ENCODE assay signal across 12 mouse cellular contexts in genomic region chr11:89002621-89003020, GRCm38 (mm10). TPM values are rescaled to one million over a fixed set of nuclear protein-coding genes. Genes with fewer than 3 reads are reported as not detected.
DNase-seq lines count a peak whose midpoint lies in the region; ATAC-seq and TF ChIP-seq lines count a peak whose summit lies in the region.
"Had no signal": no experiment of that assay in that cellular context is flagged by ENCODE, and none has a peak within 500 bp of the region (broad histone marks: within the 10 kb centered on the region; RNA-seq: fewer than 3 reads in every experiment).

No protein-coding gene starts in this region.

- peak overlapping the region; percentile 24 for H3K4me3 ChIP-seq in erythroblast, embryonic 14.5 days (replicated peaks)
- H3K4me3 ChIP-seq in kidney, postnatal 0 days (replicated peaks; ENCODE audit: low read depth, low read length) = peak overlapping the region; percentile 20
- no peak overlapping the region for H3K4me3 ChIP-seq in ES-Bruce4 (ENCODE audit: low read depth, low read length)
- H3K4me3 ChIP-seq in intestine, postnatal 0 days (ENCODE audit: low read depth, low read length) = peak overlapping the region; percentile 31
- no peak overlapping the region for H3K4me3 ChIP-seq in midbrain, embryonic 13.5 days (replicated peaks)
- H3K4me3 ChIP-seq: embryonic facial prominence, embryonic 15.5 days had no signal

- 79% methylated on average over 5 of the region's 5 CpGs for WGBS in kidney, postnatal 0 days
- WGBS in intestine, postnatal 0 days = 55% methylated on average over 5 of the region's 5 CpGs
- WGBS in midbrain, embryonic 13.5 days = 86% methylated on average over 5 of the region's 5 CpGs

- H3K27me3 ChIP-seq in erythroblast, embryonic 14.5 days (ENCODE audit: control insufficient read depth) = no peaks in the 10 kb centered on the region
- H3K27me3 ChIP-seq in kidney, postnatal 0 days (ENCODE audit: insufficient read depth, low read length) = no peaks in the 10 kb centered on the region
- H3K27me3 ChIP-seq in ES-Bruce4 (ENCODE audit: control insufficient read depth, insufficient read depth, low read length, poor library complexity, severe bottlenecking) = no peaks in the 10 kb centered on the region
- H3K27me3 ChIP-seq in intestine, postnatal 0 days (replicated peaks; ENCODE audit: control insufficient read depth, insufficient read depth, low read length) = no peaks in the 10 kb centered on the region
- peaks cover 27% of the 10 kb centered on the region for H3K27me3 ChIP-seq in midbrain, embryonic 13.5 days

- TF ChIP-seq POLR2A in ES-Bruce4 (IDR thresholded peaks at IDR 0.05; ENCODE audit: insufficient read depth, low read length) = no peak

- H3K27ac ChIP-seq in kidney, postnatal 0 days = no peak overlapping the region; the same call in 1 of the 2 replicates
- no peak overlapping the region for H3K27ac ChIP-seq in ES-Bruce4 (ENCODE audit: insufficient read depth, low read length)
- H3K27ac ChIP-seq in intestine, postnatal 0 days (ENCODE audit: low read depth, low read length) = peak overlapping the region; percentile 64; the same call in 1 of the 2 replicates
- H3K27ac ChIP-seq in midbrain, embryonic 13.5 days = no peak overlapping the region
- H3K27ac ChIP-seq: embryonic facial prominence, embryonic 15.5 days had no signal

- DNase-seq in kidney, postnatal 0 days (ENCODE audit: low spot score) = no peak
- DNase-seq in kidney, adult 9 months = no peak
- no peak for DNase-seq in urinary bladder, postnatal 25 days (ENCODE audit: low spot score)
- DNase-seq: thymus, postnatal 36 days had no signal

- 0 out of 2 replicates have a peak overlapping the region, but pooled peaks have one; percentile 37 for H3K9ac ChIP-seq in kidney, postnatal 0 days (ENCODE audit: low read depth, low read length)
- peak overlapping the region; percentile 16; the same call in 1 of the 2 replicates for H3K9ac ChIP-seq in ES-Bruce4 (ENCODE audit: low read depth, poor library complexity, severe bottlenecking)
- peak overlapping the region; percentile 37; the same call in 1 of the 2 replicates for H3K9ac ChIP-seq in intestine, postnatal 0 days (ENCODE audit: low read depth, low read length)
- no peak overlapping the region for H3K9ac ChIP-seq in midbrain, embryonic 13.5 days (replicated peaks)
- H3K9ac ChIP-seq: embryonic facial prominence, embryonic 15.5 days had no signal

- H3K4me2 ChIP-seq in kidney, postnatal 0 days (ENCODE audit: low read length) = peak overlapping the region; percentile 50
- H3K4me2 ChIP-seq in intestine, postnatal 0 days (replicated peaks; ENCODE audit: low read depth) = peak overlapping the region; percentile 79
- H3K4me2 ChIP-seq in midbrain, embryonic 13.5 days (replicated peaks) = no peak overlapping the region
- H3K4me2 ChIP-seq: embryonic facial prominence, embryonic 15.5 days had no signal

- no peaks in the 10 kb centered on the region for H3K9me3 ChIP-seq in erythroblast, embryonic 14.5 days (ENCODE audit: control insufficient read depth, low read length)
- H3K9me3 ChIP-seq in kidney, postnatal 0 days (replicated peaks; ENCODE audit: low read length) = no peaks in the 10 kb centered on the region
- no peaks in the 10 kb centered on the region for H3K9me3 ChIP-seq in ES-Bruce4 (replicated peaks; ENCODE audit: control insufficient read depth, insufficient read depth, low read length, poor library complexity, severe bottlenecking)
- no peaks in the 10 kb centered on the region for H3K9me3 ChIP-seq in intestine, postnatal 0 days (ENCODE audit: control insufficient read depth)
- H3K9me3 ChIP-seq in midbrain, embryonic 13.5 days = no peaks in the 10 kb centered on the region
- H3K9me3 ChIP-seq: embryonic facial prominence, embryonic 15.5 days had no signal

- no peak for ATAC-seq in erythroblast, adult 5-6 weeks (replicated peaks; ENCODE audit: low FRiP score, poor library complexity, severe bottlenecking)
- no peak for ATAC-seq in kidney, postnatal 0 days (replicated peaks; ENCODE audit: low FRiP score, low read depth)
- ATAC-seq in intestine, postnatal 0 days = no peak
- no peak for ATAC-seq in midbrain, embryonic 13.5 days

- peaks cover 62% of the 10 kb centered on the region for H3K4me1 ChIP-seq in erythroblast, embryonic 14.5 days (ENCODE audit: control insufficient read depth)
- H3K4me1 ChIP-seq in kidney, postnatal 0 days (replicated peaks; ENCODE audit: insufficient read depth, low read length) = peaks cover 24% of the 10 kb centered on the region; the same call in 1 of the 2 replicates
- H3K4me1 ChIP-seq in ES-Bruce4 (ENCODE audit: control insufficient read depth, insufficient read depth, low read length) = peaks cover 5% of the 10 kb centered on the region
- peaks cover 2% of the 10 kb centered on the region for H3K4me1 ChIP-seq in intestine, postnatal 0 days (replicated peaks; ENCODE audit: control insufficient read depth, insufficient read depth, low read length)
- peaks cover 7% of the 10 kb centered on the region for H3K4me1 ChIP-seq in midbrain, embryonic 13.5 days (replicated peaks)

- H3K36me3 ChIP-seq in erythroblast, embryonic 14.5 days (ENCODE audit: control insufficient read depth) = peaks cover 58% of the 10 kb centered on the region
- peaks cover 20% of the 10 kb centered on the region for H3K36me3 ChIP-seq in kidney, postnatal 0 days (ENCODE audit: insufficient read depth, low read length)
- peaks cover 25% of the 10 kb centered on the region for H3K36me3 ChIP-seq in ES-Bruce4 (ENCODE audit: control insufficient read depth, insufficient read depth, low read length, poor library complexity, severe bottlenecking)
- H3K36me3 ChIP-seq in intestine, postnatal 0 days (ENCODE audit: control insufficient read depth, insufficient read depth) = peaks cover 26% of the 10 kb centered on the region
- H3K36me3 ChIP-seq in midbrain, embryonic 13.5 days = no peaks in the 10 kb centered on the region
- H3K36me3 ChIP-seq: embryonic facial prominence, embryonic 15.5 days had no signal

- no peak for TF ChIP-seq EP300 in ES-Bruce4 (IDR thresholded peaks at IDR 0.05; ENCODE audit: insufficient read depth, low read depth, low read length)

- TF ChIP-seq CTCF in kidney, postnatal 0 days (IDR thresholded peaks at IDR 0.05; ENCODE audit: low read depth) = no peak
- TF ChIP-seq CTCF in ES-Bruce4 (IDR thresholded peaks at IDR 0.05; ENCODE audit: low read depth, low read length) = no peak
- TF ChIP-seq CTCF in intestine, postnatal 0 days (IDR thresholded peaks at IDR 0.05; ENCODE audit: low read depth) = no peak

RNA-seq across cellular contexts. Expression of gene Trim25, which starts 3.4 kb away (rescaled TPM):
- 0.29 and 0.87 TPM in 2 replicates for polyA plus RNA-seq in erythroblast, embryonic 14.5 days (2012)
- 19.8 and 24.2 TPM in 2 replicates for total RNA-seq in erythroblast, adult 5-6 weeks (2015; ENCODE audit: low replicate concordance)
- total RNA-seq in erythroblast, adult 5-6 weeks (2017; ENCODE audit: low replicate concordance) = 16.4 and 20.5 TPM in 2 replicates
- 17.6 and 18.3 TPM in 2 replicates for polyA plus RNA-seq in kidney, postnatal 0 days (2015; fragmentation: Nextera tagmentation; extraction: Ambion mirVana)
- 47.3 and 49.9 TPM in 2 replicates for polyA plus RNA-seq in ES-Bruce4 (2011; ENCODE audit: insufficient read depth, insufficient read length, low read depth, missing spikeins)
- polyA plus RNA-seq in intestine, postnatal 0 days (2015; fragmentation: Nextera tagmentation; extraction: Ambion mirVana) = 24.2 and 26.2 TPM in 2 replicates
- 3.4 and 3.5 TPM in 2 replicates for polyA plus RNA-seq in midbrain, embryonic 13.5 days (2015; fragmentation: Nextera tagmentation; extraction: Ambion mirVana)

RNA-seq across cellular contexts. Expression of gene Coil, which starts 32.6 kb away (rescaled TPM):
- 0.14 and 0.24 TPM in 2 replicates for polyA plus RNA-seq in erythroblast, embryonic 14.5 days (2012)
- 1.3 and 2.7 TPM in 2 replicates for total RNA-seq in erythroblast, adult 5-6 weeks (2015; ENCODE audit: low replicate concordance)
- 1.3 and 6.3 TPM in 2 replicates for total RNA-seq in erythroblast, adult 5-6 weeks (2017; ENCODE audit: low replicate concordance)
- polyA plus RNA-seq in kidney, postnatal 0 days (2015; fragmentation: Nextera tagmentation; extraction: Ambion mirVana) = 10.9 and 12.1 TPM in 2 replicates
- 32.7 and 33.5 TPM in 2 replicates for polyA plus RNA-seq in ES-Bruce4 (2011; ENCODE audit: insufficient read depth, insufficient read length, low read depth, missing spikeins)
- 4.1 and 4.6 TPM in 2 replicates for polyA plus RNA-seq in intestine, postnatal 0 days (2015; fragmentation: Nextera tagmentation; extraction: Ambion mirVana)
- 28.1 and 29.3 TPM in 2 replicates for polyA plus RNA-seq in midbrain, embryonic 13.5 days (2015; fragmentation: Nextera tagmentation; extraction: Ambion mirVana)

RNA-seq across cellular contexts. Expression of gene Elobl, which starts 35.9 kb away (rescaled TPM):
- polyA plus RNA-seq in erythroblast, embryonic 14.5 days (2012) = not detected in 2 replicates
- total RNA-seq in erythroblast, adult 5-6 weeks (2015; ENCODE audit: low replicate concordance) = not detected in 2 replicates
- total RNA-seq in erythroblast, adult 5-6 weeks (2017; ENCODE audit: low replicate concordance) = not detected in 2 replicates
- not detected in 2 replicates for polyA plus RNA-seq in kidney, postnatal 0 days (2015; fragmentation: Nextera tagmentation; extraction: Ambion mirVana)
- polyA plus RNA-seq in ES-Bruce4 (2011; ENCODE audit: insufficient read depth, insufficient read length, low read depth, missing spikeins) = 12.6 and 13.8 TPM in 2 replicates
- polyA plus RNA-seq in intestine, postnatal 0 days (2015; fragmentation: Nextera tagmentation; extraction: Ambion mirVana) = not detected in 2 replicates
- not detected in 2 replicates for polyA plus RNA-seq in midbrain, embryonic 13.5 days (2015; fragmentation: Nextera tagmentation; extraction: Ambion mirVana)
- total RNA-seq: gastrocnemius, adult 8-10 months; layer of hippocampus, adult 8-10 months had no signal
- polyA plus RNA-seq: embryonic facial prominence, embryonic 15.5 days had no signal

RNA-seq across cellular contexts. Expression of gene Scpep1, which starts 47.4 kb away (rescaled TPM):
- polyA plus RNA-seq in erythroblast, embryonic 14.5 days (2012) = 0.55 and 0.92 TPM in 2 replicates
- 15.0 and 15.2 TPM in 2 replicates for total RNA-seq in erythroblast, adult 5-6 weeks (2015; ENCODE audit: low replicate concordance)
- 4.6 and 8.6 TPM in 2 replicates for total RNA-seq in erythroblast, adult 5-6 weeks (2017; ENCODE audit: low replicate concordance)
- polyA plus RNA-seq in kidney, postnatal 0 days (2015; fragmentation: Nextera tagmentation; extraction: Ambion mirVana) = 149 and 169 TPM in 2 replicates
- 186 and 188 TPM in 2 replicates for polyA plus RNA-seq in ES-Bruce4 (2011; ENCODE audit: insufficient read depth, insufficient read length, low read depth, missing spikeins)
- polyA plus RNA-seq in intestine, postnatal 0 days (2015; fragmentation: Nextera tagmentation; extraction: Ambion mirVana) = 191 and 210 TPM in 2 replicates
- 26.7 and 27.8 TPM in 2 replicates for polyA plus RNA-seq in midbrain, embryonic 13.5 days (2015; fragmentation: Nextera tagmentation; extraction: Ambion mirVana)

Comparison
In these comparisons a context has a peak if more than half of its experiments do, and no peak if none do; other contexts are left out.
1. H3K4me3 ChIP-seq: peak in erythroblast, embryonic 14.5 days (single experiment), kidney, postnatal 0 days (single experiment) and intestine, postnatal 0 days (single experiment); none in ES-Bruce4 (single experiment) and midbrain, embryonic 13.5 days (single experiment).
2. RNA of gene Elobl, which starts 35.9 kb away (polyA plus RNA-seq): 12.6 to 13.8 TPM in ES-Bruce4; not detected in erythroblast, embryonic 14.5 days, not detected in kidney, postnatal 0 days, not detected in intestine, postnatal 0 days and not detected in midbrain, embryonic 13.5 days; every median in the first group is over 10 times any median in the second.